Mouse (Mus musculus): Measurements from ENCODE around the gene Tamm41.

- TF ChIP-seq CHD2 (IDR thresholded peaks at IDR 0.05; ENCODE audit: low read depth, low read length) (no peak), MAFK (IDR thresholded peaks at IDR 0.05; ENCODE audit: insufficient read depth, low read depth, low read length) (no peak)
These were observed 4.9 kb upstream of the Tamm41 start for GRCm38 (mm10) chr6:115042609-115043008.
